Mouse (Mus musculus) lung, postnatal 0 days (tissue): ENCODE measurements around the gene Mrap. TPM values are rescaled to one million over a fixed set of nuclear protein-coding genes. Genes with fewer than 3 reads are reported as not detected.

Experiments used
- ATAC-seq: fragments of 200-750 bp; cut with Nextera tagmentation; 2 replicates; pipeline ENCODE4 v1.8.0; 2017; ENCODE audit warnings: moderate library complexity
- DNase-seq: peaks from one replicate; pipeline ENCODE4 v3.0.0-alpha.2; 2016; ENCODE audit warnings: low spot score
- H3K27ac ChIP-seq: fragments of 300-500 bp; sonication (generic); 2 replicates; pipeline ENCODE4 v1.5.1; 2014; ENCODE audit warnings: antibody characterized with exemption, mild to moderate bottlenecking, low read length, mixed read lengths
- H3K27me3 ChIP-seq: fragments of 300-500 bp; sonication (generic); replicated peaks from 2 replicates; pipeline ENCODE4 v1.6.1; 2014; ENCODE audit warnings: low read length, mixed read lengths; ENCODE audit not compliant: insufficient read depth
- H3K36me3 ChIP-seq: fragments of 300-500 bp; sonication (generic); 2 replicates; pipeline ENCODE4 v1.6.1; 2014; ENCODE audit warnings: low read length, mixed read lengths; ENCODE audit not compliant: insufficient read depth
- H3K4me1 ChIP-seq: fragments of 300-500 bp; sonication (generic); 2 replicates; pipeline ENCODE4 v1.6.1; 2014; ENCODE audit warnings: antibody characterized with exemption, low read depth, low read length, mixed read lengths; ENCODE audit not compliant: insufficient read depth
- H3K4me2 ChIP-seq: fragments of 300-500 bp; sonication (generic); replicated peaks from 2 replicates; pipeline ENCODE4 v1.6.1; 2014; ENCODE audit warnings: low read depth, mild to moderate bottlenecking, low read length, moderate library complexity, mixed read lengths
- H3K4me3 ChIP-seq: fragments of 300-500 bp; sonication (generic); 2 replicates; pipeline ENCODE4 v1.5.1; 2014; ENCODE audit warnings: low read depth, low read length
- H3K9ac ChIP-seq: fragments of 300-500 bp; sonication (generic); replicated peaks from 2 replicates; pipeline ENCODE4 v1.6.1; 2014; ENCODE audit warnings: low read depth, mild to moderate bottlenecking
- H3K9me3 ChIP-seq: fragments of 300-500 bp; sonication (generic); 2 replicates; pipeline ENCODE4 v1.6.1; 2016; ENCODE audit warnings: low read length, mixed read lengths
- CTCF ChIP-seq: IDR thresholded peaks from 2 replicates; pipeline ENCODE4 v1.5.1; 2016; ENCODE audit warnings: antibody characterized with exemption, mild to moderate bottlenecking
- EP300 ChIP-seq: IDR thresholded peaks from 2 replicates; pipeline ENCODE4 v1.6.1; 2016; ENCODE audit warnings: antibody characterized with exemption, mild to moderate bottlenecking, control low read depth
- WGBS: fragments of 180-500 bp; shearing (Covaris S2); extraction: QIAGEN DNeasy Blood & Tissue Kit; methylation state at CpG from one replicate; pipeline ENCODE4 v1.1.7; 2014; 5-methylcytosine and 5-hydroxymethylcytosine counted together
- polyA plus RNA-seq: library from polyadenylated mRNA; unstranded; fragments of >200 nt; fragmentation: Nextera tagmentation; extraction: Ambion mirVana; gene quantifications from 2 replicates; pipeline ENCODE4 v1.2.1, GENCODE M21; 2015

Mrap gene
- 4.4 and 4.7 TPM in 2 replicates for polyA plus RNA-seq

GRCm38 (mm10) chr16:90738092-90738956 lies at the start of gene Mrap:
Gene Mrap (plus strand): TSS chr16:90738207.
- Histone ChIP-seq H3K36me3 (no peaks in the 10 kb centered on the region), H3K4me3 (peak within 1 kb of the TSS; percentile 12; the same call in 1 of the 2 replicates), H3K27me3 (no peaks in the 10 kb centered on the region), H3K9ac (no peak within 1 kb of the TSS), H3K4me1 (no peaks in the 10 kb centered on the region), H3K27ac (peak within 1 kb of the TSS; percentile 26; the same call in 1 of the 2 replicates), H3K4me2 (peak within 1 kb of the TSS; percentile 32), H3K9me3 (no peaks in the 10 kb centered on the region)
- ATAC-seq (peak; percentile 81), DNase-seq (peak; percentile 90)
- TF ChIP-seq CTCF, result peak; percentile 61
- no peak for TF ChIP-seq EP300
- 59% methylated on average over 26 of the region's 26 CpGs for WGBS

- H3K27ac ChIP-seq, result peak overlapping the region; percentile 77
- H3K27me3 ChIP-seq, result no peaks in the 10 kb centered on the region
- ATAC-seq, result no peak
- TF ChIP-seq EP300, result no peak
- TF ChIP-seq CTCF, result no peak
- H3K36me3 ChIP-seq, result no peaks in the 10 kb centered on the region
- DNase-seq, result peak; percentile 29
- 51% methylated on average over 15 of the region's 15 CpGs for WGBS
- H3K4me3 ChIP-seq, result no peak overlapping the region
- H3K9me3 ChIP-seq, result no peaks in the 10 kb centered on the region
- H3K9ac ChIP-seq, result no peak overlapping the region
- no peak overlapping the region for H3K4me2 ChIP-seq
- H3K4me1 ChIP-seq, result peaks cover 17% of the 10 kb centered on the region
These were observed 45.2 kb upstream of the Mrap start for GRCm38 (mm10) chr16:90692704-90693385.

- no peak for TF ChIP-seq CTCF
- peak; percentile 95 for TF ChIP-seq EP300
- Histone ChIP-seq H3K36me3 (no peaks in the 10 kb centered on the region), H3K27ac (peak overlapping the region; percentile 83; the same call in 1 of the 2 replicates), H3K4me1 (peaks cover 12% of the 10 kb centered on the region), H3K9ac (no peak overlapping the region), H3K27me3 (no peaks in the 10 kb centered on the region), H3K4me3 (no peak overlapping the region), H3K4me2 (no peak overlapping the region), H3K9me3 (no peaks in the 10 kb centered on the region)
- ATAC-seq (peak; percentile 68), DNase-seq (peak; percentile 85)
- WGBS, result 66% methylated on average over 5 of the region's 5 CpGs
These were observed 44.4 kb upstream of the Mrap start for GRCm38 (mm10) chr16:90693625-90694024.

- H3K27me3 ChIP-seq, result no peaks in the 10 kb centered on the region
- no peaks in the 10 kb centered on the region for H3K9me3 ChIP-seq
- H3K4me2 ChIP-seq, result no peak overlapping the region
- 53% methylated on average over 9 of the region's 9 CpGs for WGBS
- DNase-seq (peak; percentile 70), ATAC-seq (no peak)
- H3K4me3 ChIP-seq, result no peak overlapping the region
- TF ChIP-seq EP300, result no peak
- TF ChIP-seq CTCF, result peak; percentile 69
- H3K27ac ChIP-seq, result peak overlapping the region; percentile 83
- H3K4me1 ChIP-seq, result peaks cover 12% of the 10 kb centered on the region
- no peak overlapping the region for H3K9ac ChIP-seq
- H3K36me3 ChIP-seq, result no peaks in the 10 kb centered on the region
These were observed 43.3 kb upstream of the Mrap start for GRCm38 (mm10) chr16:90694719-90695118.

- H3K4me3 ChIP-seq, result no peak overlapping the region
- H3K36me3 ChIP-seq, result no peaks in the 10 kb centered on the region
- H3K4me2 ChIP-seq, result no peak overlapping the region
- peaks cover 12% of the 10 kb centered on the region for H3K4me1 ChIP-seq
- peak overlapping the region; percentile 83 for H3K27ac ChIP-seq
- no peaks in the 10 kb centered on the region for H3K9me3 ChIP-seq
- DNase-seq (peak; percentile 94), ATAC-seq (peak; percentile 89)
- TF ChIP-seq CTCF (no peak), EP300 (peak; percentile 93)
- 39% methylated on average over 10 of the region's 10 CpGs for WGBS
- no peak overlapping the region for H3K9ac ChIP-seq
- H3K27me3 ChIP-seq, result no peaks in the 10 kb centered on the region
These were observed 42.9 kb upstream of the Mrap start for GRCm38 (mm10) chr16:90695121-90695520.

GRCm38 (mm10) chr16:90696306-90696705 lies 41.7 kb upstream of the Mrap start:
- H3K4me3 ChIP-seq, result no peak overlapping the region
- H3K4me2 ChIP-seq, result no peak overlapping the region
- ATAC-seq (no peak), DNase-seq (no peak)
- H3K4me1 ChIP-seq, result peaks cover 12% of the 10 kb centered on the region
- WGBS, result 75% methylated on average over 9 of the region's 9 CpGs
- H3K27me3 ChIP-seq, result no peaks in the 10 kb centered on the region
- H3K9ac ChIP-seq, result no peak overlapping the region
- no peaks in the 10 kb centered on the region for H3K9me3 ChIP-seq
- TF ChIP-seq EP300 (no peak), CTCF (no peak)
- H3K27ac ChIP-seq, result peak overlapping the region; percentile 83
- no peaks in the 10 kb centered on the region for H3K36me3 ChIP-seq
